Mouse (Mus musculus) urinary bladder, postnatal 25 days (tissue): Measurements from ENCODE around the gene Olfr786.

Experiments
- DNase-seq: peaks from one replicate; pipeline ENCODE4 v3.0.0; 2022; ENCODE audit warnings: low spot score

Gene Olfr786

DNA sequence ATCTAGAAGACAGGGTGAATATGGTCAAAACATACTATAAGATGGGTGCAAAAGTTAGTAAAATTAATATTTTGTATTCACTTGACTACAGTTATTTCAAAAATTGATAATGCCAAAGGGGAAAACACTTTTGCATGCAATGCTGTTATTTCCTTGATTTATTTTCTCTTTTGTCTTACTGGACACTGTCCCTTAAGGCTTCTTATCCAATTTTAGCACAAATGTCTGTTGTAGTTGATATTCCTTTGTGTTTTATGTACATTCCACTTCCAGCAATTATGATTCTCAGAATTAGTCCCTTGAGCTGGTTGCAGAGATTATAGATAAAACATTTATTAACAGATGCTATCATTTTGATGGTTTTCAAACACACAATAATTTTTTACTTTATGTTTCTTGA is at the start of gene Olfr786:
Gene Olfr786, plus strand, starts transcription at position 301 of the 400 bp plus-strand sequence.
- no peak for DNase-seq

DNA sequence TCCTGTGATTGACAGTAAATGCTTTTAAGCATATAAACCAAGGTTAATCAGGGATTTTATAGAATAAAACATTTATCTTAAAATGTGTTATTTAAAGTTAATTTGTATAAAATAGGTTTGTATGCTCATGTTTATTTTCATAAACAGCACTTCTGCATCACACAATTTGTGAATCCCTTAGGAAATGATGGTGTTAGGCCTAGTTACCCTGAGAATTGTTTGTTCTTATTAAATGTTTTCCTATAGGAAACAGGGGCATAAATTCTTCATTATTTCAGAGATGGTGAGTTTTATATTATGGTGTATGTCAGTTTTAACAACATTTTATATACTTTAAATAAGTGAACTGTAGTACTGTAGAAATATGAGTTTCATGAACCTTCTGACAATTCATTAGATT is 43.3 kb upstream of the Olfr786 start, which contains the start of gene Olfr784:
Gene Olfr784, plus strand, starts transcription at position 301 of the 400 bp plus-strand sequence.
- no peak for DNase-seq

DNA sequence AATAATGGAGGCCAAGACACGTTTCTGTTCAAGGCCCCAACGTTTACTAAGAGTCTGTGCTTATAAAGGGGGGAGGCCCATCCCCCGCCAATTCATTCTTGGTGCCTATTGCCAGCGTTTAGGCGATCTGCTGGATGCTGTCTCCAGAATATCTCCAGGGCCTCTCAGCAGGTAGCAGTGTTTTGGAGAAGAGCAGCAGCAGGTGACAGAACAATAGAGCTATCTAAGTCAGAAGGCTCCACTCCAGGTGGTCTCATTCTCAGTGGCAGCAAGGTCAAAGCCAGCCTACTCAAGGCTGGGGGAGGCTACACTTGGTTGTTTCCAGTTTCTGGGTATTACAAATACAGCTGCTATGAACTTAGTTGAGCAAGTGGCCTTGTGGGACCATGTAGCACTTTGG is 26.2 kb upstream of the Olfr786 start:
- DNase-seq: no peak

DNA sequence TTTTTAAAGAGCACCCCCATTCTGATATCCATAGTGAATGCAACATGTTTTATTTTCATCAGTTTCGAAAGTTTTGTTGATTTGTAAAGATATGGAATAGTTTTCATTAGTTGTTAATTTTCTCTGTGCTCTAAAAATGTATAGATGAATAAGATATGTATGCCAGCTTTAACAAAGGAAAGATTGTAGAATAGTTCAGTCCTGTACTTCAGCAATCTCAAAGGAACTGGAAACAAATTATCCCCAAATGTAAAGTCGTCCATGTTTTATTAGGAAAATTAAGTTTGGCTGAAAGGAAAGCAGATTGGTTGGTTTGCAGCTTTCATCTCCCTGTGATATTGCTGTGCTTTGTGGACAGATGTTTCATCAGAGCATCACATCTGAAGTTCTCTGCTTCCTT is 22.0 kb upstream of the Olfr786 start, which contains the start of gene Olfr785:
Gene Olfr785, plus strand, starts transcription at position 301 of the 400 bp plus-strand sequence.
- DNase-seq: no peak

DNA sequence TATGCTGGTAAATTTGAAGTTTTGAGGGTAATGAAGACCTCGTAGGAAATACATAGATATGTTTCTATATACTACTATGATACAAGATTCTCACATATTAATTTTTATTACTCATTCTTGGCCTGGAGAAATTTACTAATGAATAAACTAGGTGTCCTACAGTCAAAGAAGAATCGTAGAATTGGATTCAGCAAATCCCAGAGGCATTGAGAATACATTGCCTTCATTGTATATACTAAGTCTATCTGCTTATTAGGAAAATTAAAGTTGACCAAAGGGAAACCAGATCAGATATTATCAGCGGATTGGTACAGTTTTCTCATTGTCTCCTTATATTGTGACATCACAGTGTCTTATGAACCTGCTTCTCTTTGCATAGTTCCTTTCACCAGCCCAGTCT is 34.5 kb downstream of the Olfr786 start, which contains the start of gene Olfr787:
Gene Olfr787, plus strand, starts transcription at position 301 of the 400 bp plus-strand sequence.
- DNase-seq: no peak

DNA sequence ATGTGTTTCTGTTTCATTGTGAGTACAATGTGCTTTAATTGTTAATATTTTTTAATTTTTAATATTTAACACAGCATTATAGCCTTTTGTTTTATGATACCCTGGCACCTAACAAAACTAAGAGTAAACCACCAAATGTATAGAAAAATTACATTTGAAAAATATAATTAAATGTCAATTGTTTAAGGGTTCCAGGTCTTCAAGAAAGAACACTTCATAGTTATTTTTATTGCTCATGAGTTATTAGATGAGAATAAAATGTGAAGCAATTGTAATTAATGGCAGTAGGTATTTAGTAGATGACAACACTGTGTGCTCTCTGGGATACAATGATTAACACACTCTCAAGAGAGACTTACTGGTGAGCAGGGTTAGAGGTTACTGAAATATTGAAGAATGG is 43.6 kb downstream of the Olfr786 start, which contains the start of gene Olfr788:
Gene Olfr788, plus strand, starts transcription at position 301 of the 400 bp plus-strand sequence.
- DNase-seq: no peak

DNA sequence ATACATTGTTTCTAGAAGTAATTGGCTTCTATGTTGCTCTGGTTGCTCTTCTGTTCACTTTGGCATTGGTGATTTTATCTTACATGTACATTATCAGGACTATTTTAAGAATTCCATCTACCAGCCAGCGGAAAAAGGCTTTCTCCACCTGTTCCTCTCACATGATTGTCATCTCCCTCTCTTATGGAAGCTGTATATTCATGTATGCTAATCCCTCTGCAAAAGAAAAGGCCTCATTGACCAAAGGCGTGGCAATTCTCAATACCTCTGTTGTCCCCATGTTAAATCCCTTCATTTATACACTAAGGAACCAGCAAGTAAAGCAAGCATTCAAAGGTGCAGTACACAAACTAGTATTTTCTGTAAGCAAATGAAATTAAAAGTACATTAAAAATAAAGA is 46.1 kb downstream of the Olfr786 start:
- DNase-seq: no peak

DNA sequence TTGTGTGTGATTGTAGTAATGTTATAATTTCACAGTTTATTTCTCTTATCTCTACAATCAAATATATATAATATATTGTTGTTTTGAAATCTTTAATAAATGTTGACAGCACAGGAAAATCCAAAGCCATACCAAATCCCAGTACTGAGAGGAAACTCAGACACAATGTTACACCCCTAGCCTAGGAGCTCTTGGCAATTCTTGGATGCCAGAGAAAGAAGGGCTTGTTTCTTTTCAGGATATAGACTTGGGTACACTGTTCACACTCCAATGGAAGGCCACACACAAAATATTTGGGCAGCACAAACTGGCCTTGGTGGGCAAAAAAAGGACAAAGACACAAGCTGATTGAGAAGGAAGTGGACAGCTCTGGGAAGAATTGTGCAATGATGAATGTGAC is 46.6 kb downstream of the Olfr786 start:
- no peak for DNase-seq

DNA sequence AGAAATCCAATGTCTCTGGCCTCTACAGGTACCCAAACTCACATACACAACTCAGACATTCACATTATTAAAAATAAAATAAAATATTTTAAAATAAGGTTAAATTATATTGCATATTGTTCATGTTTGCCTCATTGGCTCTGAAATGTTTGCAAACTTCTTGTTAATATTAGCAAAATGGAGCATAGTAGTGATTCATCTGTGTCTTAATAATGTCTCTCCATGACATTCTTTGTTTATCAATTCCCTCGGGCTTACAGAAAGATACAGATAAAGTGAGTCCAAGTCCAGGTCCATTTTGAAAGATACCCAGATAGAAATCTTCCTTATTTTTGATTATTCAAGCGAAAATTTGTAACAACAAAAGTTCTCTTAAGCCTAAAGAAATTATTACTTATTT is 57.3 kb downstream of the Olfr786 start, which contains the start of gene Olfr789:
Gene Olfr789, plus strand, starts transcription at position 301 of the 400 bp plus-strand sequence.
- DNase-seq: no peak
